Mouse (Mus musculus): ENCODE results near the gene Avpr1a.

Gene Avpr1a

GRCm38 (mm10) chr10:122447861-122448716 is at the start of gene Avpr1a:
Avpr1a (plus strand) TSS chr10:122448499.
- DNase-seq (ENCODE audit: low spot score in 2 of 2) = peak; percentile 14 to 27

GRCm38 (mm10) chr10:122402270-122402669 is 46.0 kb upstream of the Avpr1a start:
- no peak for DNase-seq (ENCODE audit: low spot score in 2 of 2)

- DNase-seq (ENCODE audit: low spot score in 2 of 2) = no peak
These were observed 42.0 kb upstream of the Avpr1a start for GRCm38 (mm10) chr10:122406333-122406732.

- peak in 1 of 2 experiments; percentile 37 for DNase-seq (ENCODE audit: low spot score in 2 of 2)
These were observed 39.4 kb upstream of the Avpr1a start for GRCm38 (mm10) chr10:122408697-122409409.

- DNase-seq (ENCODE audit: low spot score in 2 of 2) = no peak
These were observed 37.5 kb upstream of the Avpr1a start for GRCm38 (mm10) chr10:122410791-122411190.

GRCm38 (mm10) chr10:122432690-122433089 is 15.6 kb upstream of the Avpr1a start:
- DNase-seq (ENCODE audit: low spot score in 2 of 2) = no peak

- DNase-seq (ENCODE audit: low spot score in 2 of 2) = peak in 1 of 2 experiments; percentile 49
These were observed 1.0 kb upstream of the Avpr1a start for GRCm38 (mm10) chr10:122447275-122447674.

GRCm38 (mm10) chr10:122448717-122449611 is 665 bp downstream of the Avpr1a start:
- peak; percentile 7 to 8 for DNase-seq (ENCODE audit: low spot score in 2 of 2)

GRCm38 (mm10) chr10:122449856-122450255 is 1.6 kb downstream of the Avpr1a start:
- DNase-seq (ENCODE audit: low spot score in 2 of 2) = peak; percentile 32 to 46

GRCm38 (mm10) chr10:122453466-122453865 is 5.2 kb downstream of the Avpr1a start:
- DNase-seq (ENCODE audit: low spot score in 2 of 2) = peak in 1 of 2 experiments; percentile 1

- no peak for DNase-seq (ENCODE audit: low spot score in 2 of 2)
These were observed 7.5 kb downstream of the Avpr1a start for GRCm38 (mm10) chr10:122455793-122456192.

- no peak for DNase-seq (ENCODE audit: low spot score in 2 of 2)
These were observed 28.5 kb downstream of the Avpr1a start for GRCm38 (mm10) chr10:122476846-122477245.

- DNase-seq (ENCODE audit: low spot score in 2 of 2) = no peak
These were observed 50.3 kb downstream of the Avpr1a start for GRCm38 (mm10) chr10:122498551-122498950.

- no peak for DNase-seq (ENCODE audit: low spot score in 2 of 2)
These were observed 51.0 kb downstream of the Avpr1a start for GRCm38 (mm10) chr10:122499306-122499705.

Data from heart, adult 9 months (tissue).